Mouse (Mus musculus) testis, adult 2 months (tissue): ENCODE measurements around the gene Frg2f1. TPM values are rescaled to one million over a fixed set of nuclear protein-coding genes. Genes with fewer than 3 reads are reported as not detected.

Experiments used
- H3K27ac ChIP-seq: fragments of 200-500 bp; 2 replicates; pipeline ENCODE4 v1.5.1; 2012; ENCODE audit warnings: low read depth, low read length; ENCODE audit not compliant: control insufficient read depth, insufficient read depth
- H3K27me3 ChIP-seq: fragments of 200-500 bp; 2 replicates; pipeline ENCODE4 v1.6.1; 2012; ENCODE audit warnings: mild to moderate bottlenecking, low read length, moderate library complexity; ENCODE audit not compliant: control insufficient read depth, insufficient read depth
- H3K36me3 ChIP-seq: fragments of 200-500 bp; 2 replicates; pipeline ENCODE4 v1.6.1; 2012; ENCODE audit warnings: mild to moderate bottlenecking, low read length; ENCODE audit not compliant: control insufficient read depth, insufficient read depth
- H3K4me1 ChIP-seq: fragments of 200-500 bp; 2 replicates; pipeline ENCODE4 v1.6.1; 2012; ENCODE audit warnings: low read length; ENCODE audit not compliant: control insufficient read depth, insufficient read depth
- H3K4me3 ChIP-seq: fragments of 200-500 bp; 2 replicates; pipeline ENCODE4 v1.5.1; 2012; ENCODE audit warnings: low read depth, mild to moderate bottlenecking, low read length, moderate library complexity, mixed read lengths; ENCODE audit not compliant: control insufficient read depth
- CTCF ChIP-seq: fragments of 200-500 bp; IDR thresholded peaks from 2 replicates; pipeline ENCODE4 v1.5.1; 2012; ENCODE audit warnings: low read depth, mild to moderate bottlenecking, inconsistent platforms, low read length, moderate library complexity; ENCODE audit not compliant: control insufficient read depth, insufficient read depth, insufficient replicate concordance
- POLR2A ChIP-seq: fragments of 200-500 bp; IDR thresholded peaks from 2 replicates; pipeline ENCODE4 v1.6.1; 2012; ENCODE audit warnings: low read depth, mild to moderate bottlenecking, inconsistent platforms, low read length, moderate library complexity; ENCODE audit not compliant: control insufficient read depth
- polyA plus RNA-seq: library from polyadenylated mRNA; depleted of rRNA; stranded (reverse); fragments of >200 nt; gene quantifications from 2 replicates; pipeline ENCODE4 v1.2.3, GENCODE M21; 2012; rRNA removed

The Frg2f1 gene
- polyA plus RNA-seq, 1 experiment, result 12.0 TPM

DNA sequence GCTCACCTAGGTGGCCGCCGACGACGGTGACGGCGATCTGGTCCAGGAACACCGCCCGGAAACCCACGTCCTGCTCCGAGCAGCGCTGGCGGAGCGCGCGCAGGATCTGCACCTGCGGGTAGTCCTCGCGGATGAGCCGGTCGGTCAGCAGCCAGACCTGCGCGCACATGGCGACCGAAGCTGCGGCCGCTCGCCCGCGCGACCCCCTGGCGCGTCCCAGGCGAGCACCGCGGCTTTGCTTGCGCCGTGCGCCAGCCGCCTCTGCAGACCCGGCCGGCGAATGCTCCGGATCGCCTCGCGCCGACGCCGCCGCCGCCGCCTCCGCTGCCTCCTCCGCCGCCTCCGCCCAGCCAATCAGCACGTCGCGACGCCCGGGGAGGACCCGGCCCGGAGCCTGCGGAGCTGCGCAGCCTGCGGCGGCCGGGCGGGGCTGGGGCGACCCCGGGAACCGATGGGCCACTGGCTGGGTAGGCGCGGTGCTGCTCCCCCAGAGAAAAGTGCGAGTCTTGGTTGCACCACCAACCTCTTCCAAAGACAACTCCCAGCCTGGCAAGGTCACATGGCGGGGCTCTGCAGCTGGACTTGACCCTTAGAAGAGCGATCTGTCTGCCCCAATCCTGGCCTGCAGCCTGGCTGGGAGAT, 46.9 kb downstream of the Frg2f1 start, which contains the start of gene Rimkla:
Rimkla (minus strand) TSS at position 338 of the 642 bp plus-strand sequence.
- Histone ChIP-seq H3K27me3 (no peaks in the 10 kb centered on the region), H3K4me3 (peak within 1 kb of the TSS; percentile 66), H3K36me3 (no peaks in the 10 kb centered on the region), H3K27ac (no peak within 1 kb of the TSS), H3K4me1 (peaks cover 3% of the 10 kb centered on the region; the same call in 1 of the 2 replicates)
- no peak for TF ChIP-seq POLR2A
- no peak for TF ChIP-seq CTCF

DNA sequence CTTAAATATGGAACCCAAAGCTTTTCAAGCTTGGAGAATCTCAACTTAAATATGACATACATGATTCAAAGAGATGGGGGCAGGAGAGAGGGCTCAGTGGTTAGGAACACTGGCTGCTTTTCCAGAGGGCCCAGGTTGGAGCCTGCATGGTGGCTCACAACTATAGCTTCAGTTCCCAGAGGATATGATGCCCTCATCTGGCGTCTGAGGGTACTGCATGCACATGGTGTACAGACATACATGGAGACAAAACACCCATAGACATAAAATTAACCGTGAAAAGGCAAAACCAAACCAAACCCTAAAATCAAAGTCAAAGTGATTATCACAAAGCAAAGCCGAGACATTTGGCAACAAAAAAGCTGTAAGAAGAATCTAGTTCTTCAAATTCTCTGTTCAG, 48.5 kb downstream of the Frg2f1 start:
- Histone ChIP-seq H3K36me3 (no peaks in the 10 kb centered on the region), H3K4me1 (peaks cover 3% of the 10 kb centered on the region; the same call in 1 of the 2 replicates), H3K4me3 (no peak overlapping the region), H3K27me3 (no peaks in the 10 kb centered on the region), H3K27ac (no peak overlapping the region)
- TF ChIP-seq CTCF (peak; percentile 40; the same call in 1 of the 2 replicates), POLR2A (no peak)

GRCm38 (mm10) chr4:119489666-119490065, 49.7 kb downstream of the Frg2f1 start:
- Histone ChIP-seq H3K36me3 (no peaks in the 10 kb centered on the region), H3K4me3 (no peak overlapping the region), H3K4me1 (peaks cover 3% of the 10 kb centered on the region; the same call in 1 of the 2 replicates), H3K27me3 (no peaks in the 10 kb centered on the region), H3K27ac (no peak overlapping the region)
- TF ChIP-seq POLR2A, result no peak
- no peak for TF ChIP-seq CTCF

GRCm38 (mm10) chr4:119484882-119485281, 54.4 kb downstream of the Frg2f1 start:
- H3K36me3 ChIP-seq, result no peaks in the 10 kb centered on the region
- TF ChIP-seq POLR2A (no peak), CTCF (no peak)
- no peak overlapping the region for H3K4me3 ChIP-seq
- H3K27ac ChIP-seq, result no peak overlapping the region
- H3K27me3 ChIP-seq, result no peaks in the 10 kb centered on the region
- no peaks in the 10 kb centered on the region for H3K4me1 ChIP-seq

- Histone ChIP-seq H3K27ac (no peak overlapping the region), H3K27me3 (no peaks in the 10 kb centered on the region), H3K4me3 (no peak overlapping the region), H3K36me3 (no peaks in the 10 kb centered on the region), H3K4me1 (no peaks in the 10 kb centered on the region)
- TF ChIP-seq CTCF (no peak), POLR2A (no peak)
Measured at GRCm38 (mm10) chr4:119483051-119483450, 56.3 kb downstream of the Frg2f1 start.

Other genes with a start within 250 kb of the Frg2f1 start
- 821 and 914 TPM in 2 replicates for gene Ybx1, start 244.9 kb downstream of the Frg2f1 start, polyA plus RNA-seq
- 20.1 and 28.9 TPM in 2 replicates for gene Ppih, start 219.0 kb downstream of the Frg2f1 start, polyA plus RNA-seq
- gene Ccdc30, start 124.0 kb downstream of the Frg2f1 start, polyA plus RNA-seq, result 182 and 206 TPM in 2 replicates
- 4.8 and 5.3 TPM in 2 replicates for gene Ppcs, start 117.1 kb downstream of the Frg2f1 start, polyA plus RNA-seq
- gene Zmynd12, start 116.7 kb downstream of the Frg2f1 start, polyA plus RNA-seq, result 89.5 and 104 TPM in 2 replicates
- 0.46 and 0.65 TPM in 2 replicates for gene Rimkla, start 46.9 kb downstream of the Frg2f1 start, polyA plus RNA-seq
- gene Foxj3, start 2.5 kb downstream of the Frg2f1 start, polyA plus RNA-seq, result 7.2 and 8.8 TPM in 2 replicates
- 0.78 and 1.3 TPM in 2 replicates for gene Guca2a, start 98.2 kb upstream of the Frg2f1 start, polyA plus RNA-seq
- 0.48 and 3.0 TPM in 2 replicates for gene Guca2b, start 119.4 kb upstream of the Frg2f1 start, polyA plus RNA-seq
- gene Hivep3, start 194.3 kb upstream of the Frg2f1 start, polyA plus RNA-seq, result 1.7 and 2.0 TPM in 2 replicates